28 mouse cellular contexts compared by ENCODE assay signal in the genomic region with DNA sequence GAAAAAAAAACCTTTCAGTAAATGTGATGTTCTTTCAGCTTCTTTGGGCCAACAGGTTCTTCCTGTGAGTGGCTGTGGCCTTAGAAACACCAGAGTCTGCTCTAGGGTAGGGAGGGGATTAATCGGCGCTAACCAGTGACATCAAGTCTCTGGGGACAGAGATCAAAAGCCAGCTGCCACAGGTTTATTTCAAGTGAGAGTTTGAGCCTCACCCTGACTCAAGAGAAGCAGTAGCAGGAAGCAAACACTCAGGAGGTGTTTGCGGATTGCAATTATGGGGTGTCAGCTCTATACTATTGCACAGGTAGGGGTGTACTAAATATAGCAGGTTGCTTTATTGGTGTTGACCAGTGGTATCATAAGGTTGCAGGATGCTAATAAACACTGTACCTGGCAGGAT. TPM values are rescaled to one million over a fixed set of nuclear protein-coding genes. Genes with fewer than 3 reads are reported as not detected.
A peak's percentile ranks its signal among the peaks of the same experiment; 100 is the strongest.
DNase-seq lines count a peak whose midpoint lies in the region; ATAC-seq and TF ChIP-seq lines count a peak whose summit lies in the region.
"Had no signal": no experiment of that assay in that cellular context is flagged by ENCODE, and none has a peak within 500 bp of the region (broad histone marks: within the 10 kb centered on the region; RNA-seq: fewer than 3 reads in every experiment).

No protein-coding gene starts in this region.

- intact Hi-C loops in heart, postnatal 25 days (cut with DNase I): no loop called here

- no peak overlapping the region for H3K4me3 ChIP-seq in heart, embryonic 14.5 days (ENCODE audit: control insufficient read depth in 1 of 2, insufficient read depth in 1 of 2, low read depth in 1 of 2, low read length in 2 of 2)
- no peak overlapping the region for H3K4me3 ChIP-seq in lung, postnatal 0 days (ENCODE audit: low read depth, low read length)
- H3K4me3 ChIP-seq in lung, adult 2 months (replicated peaks; ENCODE audit: extremely low read depth, low read depth, low read length): no peak overlapping the region
- H3K4me3 ChIP-seq: embryonic facial prominence, embryonic 13.5 days; erythroblast, embryonic 14.5 days; forebrain, embryonic 12.5 days; hindbrain, embryonic 12.5 days; megakaryocyte, embryonic 14.5 days had no signal

- H3K36me3 ChIP-seq in heart, embryonic 14.5 days (ENCODE audit: control insufficient read depth, insufficient read depth, low read length): no peaks in the 10 kb centered on the region
- no peaks in the 10 kb centered on the region for H3K36me3 ChIP-seq in lung, postnatal 0 days (ENCODE audit: insufficient read depth, low read length)
- H3K36me3 ChIP-seq: embryonic facial prominence, embryonic 13.5 days; forebrain, embryonic 12.5 days; hindbrain, embryonic 12.5 days had no signal

- no peak overlapping the region for H3K4me2 ChIP-seq in heart, embryonic 14.5 days (ENCODE audit: low read length)
- H3K4me2 ChIP-seq in lung, postnatal 0 days (replicated peaks; ENCODE audit: low read depth, low read length): no peak overlapping the region
- H3K4me2 ChIP-seq: embryonic facial prominence, embryonic 13.5 days; forebrain, embryonic 12.5 days; hindbrain, embryonic 12.5 days had no signal

- TF ChIP-seq POLR2A in lung, adult 2 months (IDR thresholded peaks at IDR 0.05; ENCODE audit: borderline replicate concordance, extremely low read depth, low read depth, low read length): no peak
- no peak for TF ChIP-seq POLR2A in brain, embryonic 14.5 days (IDR thresholded peaks at IDR 0.05; ENCODE audit: borderline replicate concordance, extremely low read depth, insufficient read depth, insufficient read length, poor library complexity, severe bottlenecking)

- peak overlapping the region; percentile 1 to 69; a peak in 3 of 4 replicates for H3K27ac ChIP-seq in heart, embryonic 14.5 days (replicated peaks in 1 of 2; ENCODE audit: control insufficient read depth in 1 of 2, insufficient read depth in 1 of 2, low read depth in 2 of 2, low read length in 2 of 2)
- 0 out of 2 replicates have a peak overlapping the region, but pooled peaks have one; percentile 20 for H3K27ac ChIP-seq in lung, postnatal 0 days (ENCODE audit: low read length)
- H3K27ac ChIP-seq: embryonic facial prominence, embryonic 13.5 days; forebrain, embryonic 12.5 days; hindbrain, embryonic 12.5 days; kidney, postnatal 0 days; stomach, postnatal 0 days had no signal

- no peak for TF ChIP-seq CTCF in lung, postnatal 0 days (IDR thresholded peaks at IDR 0.05)
- no peak for TF ChIP-seq CTCF in lung, adult 2 months (IDR thresholded peaks at IDR 0.05; ENCODE audit: insufficient read depth, low read length)
- TF ChIP-seq CTCF in brain, embryonic 14.5 days (IDR thresholded peaks at IDR 0.05; ENCODE audit: borderline replicate concordance, extremely low read depth, insufficient read depth, insufficient read length): no peak

- WGBS in heart, embryonic 14.5 days: 44% methylated on average over 3 of the region's 3 CpGs
- 37% methylated on average over 3 of the region's 3 CpGs for WGBS in lung, postnatal 0 days
- WGBS in lung, adult 2 months: 59% methylated on average over 3 of the region's 3 CpGs

- DNase-seq in heart, postnatal 25 days (ENCODE audit: low spot score): no peak
- no peak for DNase-seq in lung, postnatal 0 days (ENCODE audit: low spot score)
- no peak for DNase-seq in lung, adult 2 months
- peak; percentile 9 for DNase-seq in CD4-positive, CD25-positive, alpha-beta regulatory T cell, adult 2 months (ENCODE audit: low read depth, low spot score)
- peak; percentile 19 for DNase-seq in brain, embryonic 14.5 days (ENCODE audit: low read depth)
- no peak for DNase-seq in MN1 (ENCODE audit: low spot score)
- DNase-seq in c-Kit-positive CD71-positive TER-119-positive erythroid progenitor cells, embryonic 14.5 days (ENCODE audit: low spot score): no peak
- DNase-seq: adrenal gland, postnatal 10 days; cerebellum, adult 8-10 months; cerebellum, postnatal 36 days; embryo, embryonic 11 days; gastrocnemius, postnatal 25 days; kidney, adult 18-20 months; lung, postnatal 14 days; right cerebral cortex, postnatal 14 days had no signal

- no peaks in the 10 kb centered on the region for H3K27me3 ChIP-seq in heart, embryonic 14.5 days (ENCODE audit: control insufficient read depth, insufficient read depth, low read length)
- H3K27me3 ChIP-seq in lung, postnatal 0 days (replicated peaks; ENCODE audit: insufficient read depth, low read length): no peaks in the 10 kb centered on the region
- H3K27me3 ChIP-seq: embryonic facial prominence, embryonic 13.5 days; forebrain, embryonic 12.5 days; hindbrain, embryonic 12.5 days; megakaryocyte, embryonic 14.5 days had no signal

- H3K9ac ChIP-seq in heart, embryonic 14.5 days (ENCODE audit: low read length): 0 out of 2 replicates have a peak overlapping the region, but pooled peaks have one; percentile 42
- H3K9ac ChIP-seq in lung, postnatal 0 days (replicated peaks; ENCODE audit: low read depth): no peak overlapping the region
- H3K9ac ChIP-seq: embryonic facial prominence, embryonic 13.5 days; forebrain, embryonic 12.5 days; hindbrain, embryonic 12.5 days had no signal

- no peak for TF ChIP-seq EP300 in lung, postnatal 0 days (IDR thresholded peaks at IDR 0.05)

- no peak for ATAC-seq in heart, embryonic 14.5 days (ENCODE audit: insufficient number of reproducible peaks, insufficient read depth, low FRiP score, low read depth)
- peak; percentile 49 for ATAC-seq in lung, postnatal 0 days
- ATAC-seq: inflammation-experienced regulatory T-cells, adult 6 months had no signal

- H3K4me1 ChIP-seq in heart, embryonic 14.5 days (ENCODE audit: control insufficient read depth in 2 of 2, insufficient read depth in 2 of 2, low read length in 2 of 2): peaks cover 19 to 37% of the 10 kb centered on the region in 2 experiments
- H3K4me1 ChIP-seq in lung, postnatal 0 days (ENCODE audit: insufficient read depth, low read depth, low read length): no peaks in the 10 kb centered on the region; the same call in 1 of the 2 replicates
- H3K4me1 ChIP-seq in lung, adult 2 months (ENCODE audit: control insufficient read depth, insufficient read depth, low read length): no peaks in the 10 kb centered on the region; the same call in 1 of the 2 replicates
- H3K4me1 ChIP-seq: megakaryocyte, embryonic 14.5 days had no signal

- H3K9me3 ChIP-seq in heart, embryonic 14.5 days (ENCODE audit: control insufficient read depth, low read length): no peaks in the 10 kb centered on the region
- no peaks in the 10 kb centered on the region for H3K9me3 ChIP-seq in lung, postnatal 0 days (ENCODE audit: low read length)
- H3K9me3 ChIP-seq: embryonic facial prominence, embryonic 13.5 days; forebrain, embryonic 12.5 days; hindbrain, embryonic 12.5 days; megakaryocyte, embryonic 14.5 days had no signal

RNA-seq across cellular contexts. Expression of a gene that starts 29.6 kb away (rescaled TPM):
- polyA plus RNA-seq in heart, embryonic 14.5 days (2014; fragmentation: Nextera tagmentation; extraction: Ambion mirVana): 0.58 and 0.62 TPM in 2 replicates
- total RNA-seq in heart, postnatal 25 days (2021): under 1 TPM in 1 of 2 experiments, not detected in 1; 0.36 TPM
- polyA plus RNA-seq in lung, postnatal 0 days (2015; fragmentation: Nextera tagmentation; extraction: Ambion mirVana): 4.6 and 5.3 TPM in 2 replicates
- polyA plus RNA-seq in lung, adult 2 months (2012; rRNA removed): 1.9 and 2.8 TPM in 2 replicates
- 0.20 and 0.30 TPM in 2 replicates for polyA plus RNA-seq in brain, embryonic 14.5 days (2012; rRNA removed)
- total RNA-seq: gastrocnemius, postnatal 25 days; MEL; monocyte, adult 5-6 weeks; neutrophil, adult 5-6 weeks had no signal
- polyA plus RNA-seq: erythroblast, embryonic 14.5 days; forebrain, embryonic 12.5 days; hindbrain, embryonic 12.5 days; inflammation-experienced regulatory T-cells, adult 6 months; limb, embryonic 11.5 days had no signal

Comparison
In these comparisons a context has a peak if more than half of its experiments do, and no peak if none do; other contexts are left out.
1. DNase-seq: peak in CD4-positive, CD25-positive, alpha-beta regulatory T cell, adult 2 months (single experiment) and brain, embryonic 14.5 days (single experiment); none in heart, postnatal 25 days (single experiment), lung, postnatal 0 days (single experiment), lung, adult 2 months (single experiment), MN1 (single experiment) and c-Kit-positive CD71-positive TER-119-positive erythroid progenitor cells, embryonic 14.5 days (single experiment).